Mouse (Mus musculus) CD4-positive, CD25-positive, alpha-beta regulatory T cell, adult 2 months (primary cell): Measurements from ENCODE around the gene Slc37a1.

Source experiments
- DNase-seq: peaks from one replicate; pipeline ENCODE4 v3.0.0-alpha.2; 2012; ENCODE audit warnings: low read depth, low spot score

Gene Slc37a1

GRCm38 (mm10) chr17:31318906-31319767 is 32.5 kb downstream of the Slc37a1 start:
- DNase-seq: no peak

GRCm38 (mm10) chr17:31321425-31321824 is 34.8 kb downstream of the Slc37a1 start:
- DNase-seq: no peak

GRCm38 (mm10) chr17:31322446-31322845 is 35.9 kb downstream of the Slc37a1 start:
- no peak for DNase-seq

GRCm38 (mm10) chr17:31323379-31323778 is 36.8 kb downstream of the Slc37a1 start:
- DNase-seq: no peak

- DNase-seq: no peak
Observed at GRCm38 (mm10) chr17:31324227-31324626, 37.6 kb downstream of the Slc37a1 start.

- DNase-seq: peak; percentile 71
Observed at GRCm38 (mm10) chr17:31325451-31326219, 39.0 kb downstream of the Slc37a1 start.

GRCm38 (mm10) chr17:31326220-31326852 is 39.7 kb downstream of the Slc37a1 start:
- peak; percentile 47 for DNase-seq

- DNase-seq: peak; percentile 27
Observed at GRCm38 (mm10) chr17:31328466-31328865, 41.9 kb downstream of the Slc37a1 start.

GRCm38 (mm10) chr17:31330622-31331021 is 44.0 kb downstream of the Slc37a1 start:
- peak; percentile 63 for DNase-seq

GRCm38 (mm10) chr17:31331273-31331672 is 44.7 kb downstream of the Slc37a1 start:
- DNase-seq: peak; percentile 31

GRCm38 (mm10) chr17:31331920-31332319 is 45.3 kb downstream of the Slc37a1 start:
- no peak for DNase-seq

GRCm38 (mm10) chr17:31332333-31332732 is 45.7 kb downstream of the Slc37a1 start:
- peak; percentile 64 for DNase-seq

GRCm38 (mm10) chr17:31334509-31335260 is 48.1 kb downstream of the Slc37a1 start:
- DNase-seq: no peak

GRCm38 (mm10) chr17:31335344-31336080 is 48.9 kb downstream of the Slc37a1 start:
- DNase-seq: no peak

- no peak for DNase-seq
Observed at GRCm38 (mm10) chr17:31339769-31340168, 53.2 kb downstream of the Slc37a1 start.

GRCm38 (mm10) chr17:31342191-31342590 is 55.6 kb downstream of the Slc37a1 start:
- DNase-seq: no peak

- peak; percentile 86 for DNase-seq
Observed at GRCm38 (mm10) chr17:31344172-31344801, 57.7 kb downstream of the Slc37a1 start.

- no peak for DNase-seq
Observed at GRCm38 (mm10) chr17:31344816-31345215, 58.2 kb downstream of the Slc37a1 start.

GRCm38 (mm10) chr17:31348129-31348528 is 61.5 kb downstream of the Slc37a1 start:
- DNase-seq: no peak

- DNase-seq: no peak
Observed at GRCm38 (mm10) chr17:31349388-31349787, 62.8 kb downstream of the Slc37a1 start.
